Mouse (Mus musculus): Measurements from ENCODE around the gene H2-T23.

The H2-T23 gene

GRCm38 (mm10) chr17:35980363-35980754, 52.3 kb downstream of the H2-T23 start:
- DNase-seq, result peak; percentile 97
